Mouse (Mus musculus) MEL (cell line): Measurements from ENCODE around the gene Tfdp2.

Source experiments
- CTCF ChIP-seq, 3 experiments: IDR thresholded peaks in 2 of 3; conservative IDR thresholded peaks in 1 of 3; 2 replicates each; pipeline ENCODE4 v1.5.1; 2011 to 2012; ENCODE audit warnings: low read length in 3 of 3, low read depth in 2 of 3, mild to moderate bottlenecking in 2 of 3, improper control_type of control experiment in 1 of 3, inconsistent platforms in 1 of 3, mixed read lengths in 1 of 3, moderate library complexity in 1 of 3; ENCODE audit not compliant: control insufficient read depth in 1 of 3, insufficient read depth in 1 of 3, poor library complexity in 1 of 3, severe bottlenecking in 1 of 3
- MXI1 ChIP-seq: IDR thresholded peaks from 2 replicates; pipeline ENCODE4 v1.6.1; 2011; ENCODE audit warnings: mild to moderate bottlenecking, low read depth, low read length, improper control_type of control experiment
- POLR2AphosphoS2 ChIP-seq: IDR thresholded peaks from 2 replicates; pipeline ENCODE4 v1.6.1; 2011; ENCODE audit warnings: low read length, improper control_type of control experiment
- TBP ChIP-seq: IDR thresholded peaks from 2 replicates; pipeline ENCODE4 v1.8.0; 2011; ENCODE audit warnings: low read depth, low read length, improper control_type of control experiment
- ZKSCAN1 ChIP-seq: IDR thresholded peaks from 2 replicates; pipeline ENCODE4 v1.6.1; 2012; ENCODE audit warnings: low read depth, mild to moderate bottlenecking, inconsistent platforms, low read length, improper control_type of control experiment, moderate library complexity
- ZNF384 ChIP-seq: IDR thresholded peaks from 2 replicates; pipeline ENCODE4 v1.6.1; 2012; ENCODE audit warnings: low read depth, mild to moderate bottlenecking, inconsistent platforms, low read length, improper control_type of control experiment

DNA sequence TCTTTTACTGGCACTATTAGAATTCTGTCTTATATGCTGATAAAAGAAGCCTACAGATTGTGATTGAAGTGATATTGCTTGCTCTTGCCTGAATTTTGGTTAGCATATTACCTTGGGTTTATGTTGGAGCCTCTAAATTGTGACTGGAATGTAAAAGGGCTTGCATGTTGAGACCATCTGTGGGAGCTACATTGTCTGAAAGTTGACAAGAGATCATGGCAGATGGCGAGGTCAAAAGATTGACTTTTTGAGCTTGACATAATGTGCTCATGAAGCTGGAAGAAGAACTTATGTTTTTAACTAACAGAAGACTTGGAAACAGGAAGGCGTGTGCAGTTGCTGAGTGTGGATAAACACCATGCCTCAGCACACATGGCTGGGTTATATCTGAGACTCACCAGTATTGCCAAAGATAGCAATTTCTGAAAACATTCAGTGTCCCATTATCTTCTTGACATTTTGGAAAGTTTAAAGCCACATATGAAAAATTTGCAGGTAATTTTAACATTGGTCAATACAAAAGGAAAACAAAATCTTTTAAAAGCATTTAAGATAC is 23.1 kb downstream of the Tfdp2 start:
- TF ChIP-seq ZKSCAN1 (no peak), POLR2AphosphoS2 (no peak), MXI1 (peak; percentile 69; the same call in 1 of the 2 replicates), TBP (no peak), CTCF (IDR thresholded peaks at IDR 0.05 in 2 of 3, conservative IDR thresholded peaks at IDR 0.05 in 1 of 3; ENCODE audit: control insufficient read depth in 1 of 3, insufficient read depth in 1 of 3, low read depth in 2 of 3, low read length in 3 of 3, poor library complexity in 1 of 3, severe bottlenecking in 1 of 3) (no peak), ZNF384 (no peak)
